Mouse (Mus musculus) CH12.LX (cell line): ENCODE data around the gene Gli3. TPM values are rescaled to one million over a fixed set of nuclear protein-coding genes. Genes with fewer than 3 reads are reported as not detected.

Experiments used
- DNase-seq: peaks from one replicate; pipeline ENCODE4 v3.0.0-alpha.2; 2013; ENCODE audit errors: extremely low read depth
- H3K27ac ChIP-seq: 2 replicates; pipeline ENCODE4 v1.5.1; 2012; ENCODE audit warnings: low read depth, mild to moderate bottlenecking, control low read depth, moderate library complexity; ENCODE audit not compliant: insufficient read depth
- H3K27me3 ChIP-seq: replicated peaks from 2 replicates; pipeline ENCODE3; 2012; ENCODE audit warnings: inconsistent platforms
- H3K36me3 ChIP-seq, 2 experiments: replicated peaks in 1 of 2; 2 replicates each; pipeline versions ENCODE3 to v1.6.1; 2012; ENCODE audit warnings: inconsistent platforms in 1 of 2, low read length in 1 of 2, mild to moderate bottlenecking in 1 of 2, mixed read lengths in 1 of 2, moderate library complexity in 1 of 2; ENCODE audit not compliant: control insufficient read depth in 1 of 2, insufficient read depth in 1 of 2
- H3K4me1 ChIP-seq, 2 experiments: 2 replicates each; pipeline ENCODE4 v1.6.1; 2012; ENCODE audit warnings: inconsistent platforms in 1 of 2, moderate library complexity in 1 of 2; ENCODE audit not compliant: insufficient read depth in 2 of 2, control insufficient read depth in 1 of 2
- H3K4me2 ChIP-seq: 2 replicates; pipeline ENCODE4 v1.6.1; 2012; ENCODE audit warnings: low read depth, mild to moderate bottlenecking, control low read depth; ENCODE audit not compliant: poor library complexity, insufficient read depth, severe bottlenecking
- H3K4me3 ChIP-seq, 3 experiments: fragments of 150-350 bp in 1 of 3; sonication (generic) in 1 of 3; replicated peaks in 1 of 3; 2 replicates each; pipeline versions ENCODE3 to v1.5.1; 2011 to 2012; ENCODE audit warnings: low read depth in 2 of 3, low read length in 2 of 3, mild to moderate bottlenecking in 2 of 3, moderate library complexity in 2 of 3, control low read depth in 1 of 3, improper control_type of control experiment in 1 of 3, inconsistent platforms in 1 of 3, mixed read lengths in 1 of 3; ENCODE audit not compliant: poor library complexity in 1 of 3
- H3K79me2 ChIP-seq: replicated peaks from 2 replicates; pipeline ENCODE4 v1.6.1; 2012; ENCODE audit warnings: mild to moderate bottlenecking, moderate library complexity; ENCODE audit not compliant: control insufficient read depth, poor library complexity, insufficient read depth, severe bottlenecking; ENCODE audit errors: extremely low read depth
- H3K9ac ChIP-seq: 2 replicates; pipeline ENCODE4 v1.6.1; 2012; ENCODE audit warnings: low read depth, mild to moderate bottlenecking, control low read depth, moderate library complexity; ENCODE audit not compliant: insufficient read depth
- H3K9me3 ChIP-seq: replicated peaks from 2 replicates; pipeline ENCODE3; 2012; ENCODE audit warnings: low read length, inconsistent platforms, mixed read lengths
- CTCF ChIP-seq, 2 experiments: IDR thresholded peaks in 1 of 2; conservative IDR thresholded peaks in 1 of 2; 2 replicates each; pipeline ENCODE4 v1.5.1; 2011 to 2012; ENCODE audit warnings: low read depth in 2 of 2, low read length in 2 of 2, improper control_type of control experiment in 1 of 2, inconsistent platforms in 1 of 2, mild to moderate bottlenecking in 1 of 2, moderate library complexity in 1 of 2
- EP300 ChIP-seq: IDR thresholded peaks from 2 replicates; pipeline ENCODE4 v1.6.1; 2011; ENCODE audit warnings: low read length, improper control_type of control experiment
- HCFC1 ChIP-seq: IDR thresholded peaks from 2 replicates; pipeline ENCODE4 v1.6.1; 2012; ENCODE audit warnings: low read depth, mild to moderate bottlenecking, inconsistent platforms, low read length, improper control_type of control experiment
- IRF4 ChIP-seq: IDR thresholded peaks from 2 replicates; pipeline ENCODE4 v1.6.1; 2014; ENCODE audit warnings: low read depth, mild to moderate bottlenecking, inconsistent platforms, low read length, improper control_type of control experiment
- KAT2A ChIP-seq: IDR thresholded peaks from 2 replicates; pipeline ENCODE4 v1.6.1; 2012; ENCODE audit warnings: low read length, improper control_type of control experiment, inconsistent platforms; ENCODE audit not compliant: insufficient replicate concordance
- MAFK ChIP-seq: IDR thresholded peaks from 2 replicates; pipeline ENCODE4 v1.6.1; 2011; ENCODE audit warnings: low read length, improper control_type of control experiment; ENCODE audit not compliant: insufficient replicate concordance
- MAX ChIP-seq: IDR thresholded peaks from 2 replicates; pipeline ENCODE4 v1.6.1; 2011; ENCODE audit warnings: low read length, improper control_type of control experiment
- MAZ ChIP-seq: IDR thresholded peaks from 2 replicates; pipeline ENCODE4 v1.6.1; 2012; ENCODE audit warnings: low read depth, mild to moderate bottlenecking, inconsistent platforms, low read length, improper control_type of control experiment, moderate library complexity
- MEF2A ChIP-seq: IDR thresholded peaks from 2 replicates; pipeline ENCODE4 v1.6.1; 2014; ENCODE audit warnings: low read depth, mild to moderate bottlenecking, inconsistent platforms, low read length, improper control_type of control experiment, borderline replicate concordance
- MXI1 ChIP-seq: IDR thresholded peaks from 2 replicates; pipeline ENCODE4 v1.6.1; 2011; ENCODE audit warnings: mild to moderate bottlenecking, low read depth, low read length, improper control_type of control experiment
- MYC ChIP-seq: IDR thresholded peaks from 2 replicates; pipeline ENCODE4 v1.6.1; 2011; ENCODE audit warnings: low read depth, mild to moderate bottlenecking, improper control_type of control experiment, low read length
- NELFE ChIP-seq: IDR thresholded peaks from 2 replicates; pipeline ENCODE4 v1.6.1; 2011; ENCODE audit warnings: low read depth, low read length, improper control_type of control experiment
- PAX5 ChIP-seq: IDR thresholded peaks from 2 replicates; pipeline ENCODE4 v1.6.1; 2012; ENCODE audit warnings: low read length, inconsistent platforms, mixed read lengths
- POLR2AphosphoS2 ChIP-seq: IDR thresholded peaks from 2 replicates; pipeline ENCODE4 v1.6.1; 2011; ENCODE audit warnings: low read depth, low read length, improper control_type of control experiment
- RAD21 ChIP-seq: IDR thresholded peaks from 2 replicates; pipeline ENCODE4 v1.6.1; 2011; ENCODE audit warnings: low read depth, mild to moderate bottlenecking, low read length, improper control_type of control experiment, moderate library complexity
- RCOR1 ChIP-seq: conservative IDR thresholded peaks from 2 replicates; pipeline ENCODE4 v1.6.1; 2012; ENCODE audit warnings: low read depth, mild to moderate bottlenecking, inconsistent platforms, low read length, improper control_type of control experiment
- SIN3A ChIP-seq: IDR thresholded peaks from 2 replicates; pipeline ENCODE4 v1.6.1; 2012; ENCODE audit warnings: low read length, improper control_type of control experiment, inconsistent platforms
- SMC3 ChIP-seq: IDR thresholded peaks from 2 replicates; pipeline ENCODE4 v1.6.1; 2011; ENCODE audit warnings: low read depth, low read length, improper control_type of control experiment
- TCF12 ChIP-seq: IDR thresholded peaks from 2 replicates; pipeline ENCODE4 v1.6.1; 2014; ENCODE audit warnings: low read depth, mild to moderate bottlenecking, inconsistent platforms, low read length, improper control_type of control experiment
- USF1 ChIP-seq: IDR thresholded peaks from 2 replicates; pipeline ENCODE4 v1.6.1; 2014; ENCODE audit warnings: low read depth, mild to moderate bottlenecking, inconsistent platforms, low read length, improper control_type of control experiment
- USF2 ChIP-seq: conservative IDR thresholded peaks from 2 replicates; pipeline ENCODE4 v1.6.1; 2011; ENCODE audit warnings: low read depth, low read length, improper control_type of control experiment
- ZC3H11A ChIP-seq: IDR thresholded peaks from 2 replicates; pipeline ENCODE4 v1.6.1; 2012; ENCODE audit warnings: low read depth, mild to moderate bottlenecking, inconsistent platforms, low read length, improper control_type of control experiment
- ZNF384 ChIP-seq: IDR thresholded peaks from 2 replicates; pipeline ENCODE4 v1.6.1; 2012; ENCODE audit warnings: low read depth, low read length, improper control_type of control experiment, inconsistent platforms
- dilution Hi-C: fragments of 300-500 bp; cut with MboI; formaldehyde crosslinking; loops from 2 replicates; pipeline ENCODE4 v1.14.3; 2020; ENCODE audit warnings: low sequenced_read_pairs; ENCODE audit not compliant: extremely low pct_unique_long_range_greater_than_20kb, extremely low pct_ligation_motif_present
- in situ Hi-C: fragments of 300-500 bp; cut with MboI; formaldehyde crosslinking; loops from 3 replicates; pipeline ENCODE4 v1.14.3; 2019; ENCODE audit warnings: low sequenced_read_pairs, low pct_ligation_motif_present, low pct_unique_long_range_greater_than_20kb, mixed read lengths
- polyA plus RNA-seq: library from polyadenylated mRNA; unstranded; fragments of >175 nt; gene quantifications from 2 replicates; pipeline ENCODE4 v1.2.1, GENCODE M21; 2012; ENCODE audit warnings: low read depth; ENCODE audit not compliant: insufficient read length
- total RNA-seq, 2 experiments: library from RNA; depleted of rRNA; stranded (reverse); fragments of 300-350 nt in 1 of 2; fragments of >200 nt in 1 of 2; gene quantifications; 2 replicates each; pipeline ENCODE4 v1.2.3; 2012 to 2014

The Gli3 gene
- total and polyA plus RNA-seq, 3 experiments: not detected

DNA sequence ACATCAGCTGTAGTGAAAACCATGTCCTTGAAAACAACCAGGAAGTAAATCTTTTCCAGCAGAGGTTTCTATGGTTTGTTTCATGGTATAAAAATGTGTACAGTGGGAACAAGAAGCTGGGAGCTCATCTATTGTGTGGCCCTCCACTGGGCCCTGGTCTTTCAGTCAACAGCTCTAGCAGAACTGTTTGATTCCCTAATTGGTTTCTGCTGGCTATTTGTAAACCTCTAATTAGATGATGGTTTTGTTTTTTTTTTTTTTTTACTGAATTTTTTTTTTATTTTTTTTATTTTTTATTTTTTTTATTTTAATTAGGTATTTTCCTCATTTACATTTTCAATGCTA, 229.4 kb downstream of the Gli3 start:
- in situ Hi-C loops: no loop called here

DNA sequence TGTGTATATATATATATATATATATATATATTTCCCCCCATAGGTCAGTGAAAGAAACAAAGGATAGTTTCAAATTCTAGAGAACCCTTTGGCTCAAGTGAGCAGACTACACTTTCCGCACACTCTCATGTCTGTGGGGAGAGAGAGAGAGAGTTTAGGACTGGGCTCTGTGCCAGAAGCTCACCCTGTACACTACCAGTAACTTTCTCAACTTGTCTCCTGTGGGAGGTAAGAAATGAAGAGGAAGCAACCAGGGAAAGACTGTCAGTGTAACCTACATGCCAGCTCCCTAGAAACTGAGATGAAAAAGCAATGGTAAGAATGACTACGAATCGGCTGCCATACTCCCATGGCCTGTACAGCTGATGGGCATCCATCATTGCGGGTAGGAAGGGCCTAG, 235.2 kb downstream of the Gli3 start:
- H3K4me1 ChIP-seq: no peaks in the 10 kb centered on the region
- H3K27me3 ChIP-seq: no peaks in the 10 kb centered on the region
- TF ChIP-seq POLR2AphosphoS2 (no peak), RAD21 (no peak), CTCF (conservative IDR thresholded peaks at IDR 0.05 in 1 of 2, IDR thresholded peaks at IDR 0.05 in 1 of 2; ENCODE audit: low read depth in 2 of 2, low read length in 2 of 2) (no peak), USF2 (no peak), MYC (no peak), SIN3A (no peak), MEF2A (no peak), USF1 (no peak), NELFE (no peak)
- in situ Hi-C loops (no loop called here), dilution Hi-C loops (no loop called here)
- no peak overlapping the region for H3K9ac ChIP-seq
- no peaks in the 10 kb centered on the region for H3K36me3 ChIP-seq
- no peak overlapping the region for H3K27ac ChIP-seq
- no peaks in the 10 kb centered on the region for H3K79me2 ChIP-seq
- H3K4me2 ChIP-seq: no peak overlapping the region
- no peak overlapping the region for H3K4me3 ChIP-seq
- DNase-seq: no peak
- H3K9me3 ChIP-seq: no peaks in the 10 kb centered on the region

More for the DNA sequence above, 229.4 kb downstream of the Gli3 start:
- H3K4me2 ChIP-seq: no peak overlapping the region
- DNase-seq: no peak
- no peak overlapping the region for H3K4me3 ChIP-seq
- H3K4me1 ChIP-seq: no peaks in the 10 kb centered on the region
- no peaks in the 10 kb centered on the region for H3K9me3 ChIP-seq
- H3K36me3 ChIP-seq: no peaks in the 10 kb centered on the region
- H3K79me2 ChIP-seq: no peaks in the 10 kb centered on the region
- H3K27ac ChIP-seq: no peak overlapping the region
- H3K27me3 ChIP-seq: no peaks in the 10 kb centered on the region
- no peak overlapping the region for H3K9ac ChIP-seq
- dilution Hi-C loops: no loop called here
- TF ChIP-seq EP300 (no peak), SIN3A (no peak)

DNA sequence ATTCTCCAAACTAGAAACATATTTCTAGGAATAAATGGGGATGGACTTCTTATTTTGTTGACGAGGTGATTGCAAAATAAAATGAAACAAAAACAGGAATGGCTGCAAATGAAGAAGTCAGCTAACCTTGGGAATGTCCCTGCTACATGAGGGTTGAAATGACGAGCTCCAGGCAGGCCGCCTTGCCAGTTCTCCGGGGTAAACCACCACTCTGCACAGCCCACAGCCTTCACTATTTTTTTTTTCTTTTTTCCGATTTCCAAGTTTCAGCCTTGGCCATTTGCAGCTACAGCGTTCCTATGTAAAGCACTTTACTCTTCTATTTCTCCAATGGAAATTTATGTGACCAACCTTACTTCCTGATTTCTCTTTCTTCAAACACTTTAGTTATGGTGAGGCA, 236.1 kb downstream of the Gli3 start:
- in situ Hi-C loops: no loop called here
- Histone ChIP-seq H3K27ac (no peak overlapping the region), H3K4me1 (no peaks in the 10 kb centered on the region), H3K36me3 (no peaks in the 10 kb centered on the region), H3K4me2 (no peak overlapping the region), H3K79me2 (no peaks in the 10 kb centered on the region), H3K9ac (no peak overlapping the region), H3K9me3 (no peaks in the 10 kb centered on the region), H3K27me3 (no peaks in the 10 kb centered on the region), H3K4me3 (no peak overlapping the region)
- dilution Hi-C loops: no loop called here
- no peak for DNase-seq
- TF ChIP-seq USF2 (no peak), PAX5 (no peak), ZC3H11A (no peak), RCOR1 (no peak), TCF12 (no peak), MAZ (no peak), USF1 (no peak), KAT2A (no peak), MEF2A (no peak), HCFC1 (no peak), SMC3 (no peak), MAX (no peak), ZNF384 (no peak), MXI1 (no peak), RAD21 (no peak), IRF4 (no peak), MYC (no peak), MAFK (no peak), SIN3A (no peak)
